Mouse (Mus musculus) liver, embryonic 16.5 days (tissue): ENCODE results near the gene Scd2. TPM values are rescaled to one million over a fixed set of nuclear protein-coding genes. Genes with fewer than 3 reads are reported as not detected.

Experiments used
- ATAC-seq: fragments of 200-750 bp; cut with Nextera tagmentation; 2 replicates; pipeline ENCODE4 v1.8.0; 2017; ENCODE audit warnings: low read depth, mild to moderate bottlenecking, moderate number of reproducible peaks, moderate library complexity
- H3K27ac ChIP-seq: fragments of 300-500 bp; sonication (generic); 2 replicates; pipeline ENCODE4 v1.5.1; 2014; ENCODE audit warnings: mild to moderate bottlenecking, low read length
- H3K27me3 ChIP-seq: fragments of 300-500 bp; sonication (generic); 2 replicates; pipeline ENCODE4 v1.6.1; 2014; ENCODE audit warnings: low read depth, low read length, mixed read lengths; ENCODE audit not compliant: control insufficient read depth, insufficient read depth
- H3K36me3 ChIP-seq: fragments of 300-500 bp; sonication (generic); 2 replicates; pipeline ENCODE4 v1.6.1; 2014; ENCODE audit warnings: mild to moderate bottlenecking; ENCODE audit not compliant: control insufficient read depth, insufficient read depth
- H3K4me1 ChIP-seq: fragments of 300-500 bp; sonication (generic); 2 replicates; pipeline ENCODE4 v1.6.1; 2014; ENCODE audit warnings: low read depth, low read length, mixed read lengths; ENCODE audit not compliant: control insufficient read depth
- H3K4me2 ChIP-seq: fragments of 300-500 bp; sonication (generic); 2 replicates; pipeline ENCODE4 v1.6.1; 2014; ENCODE audit warnings: low read depth, low read length, mixed read lengths
- H3K4me3 ChIP-seq: fragments of 300-500 bp; sonication (generic); 2 replicates; pipeline ENCODE4 v1.5.1; 2014; ENCODE audit warnings: low read depth, mild to moderate bottlenecking, low read length
- H3K9ac ChIP-seq: fragments of 300-500 bp; sonication (generic); 2 replicates; pipeline ENCODE4 v1.6.1; 2014; ENCODE audit warnings: low read depth, low read length
- H3K9me3 ChIP-seq: fragments of 300-500 bp; sonication (generic); replicated peaks from 2 replicates; pipeline ENCODE4 v1.6.1; 2016; ENCODE audit warnings: low read length; ENCODE audit not compliant: control insufficient read depth
- WGBS: fragments of 180-500 bp; shearing (Covaris S2); extraction: QIAGEN DNeasy Blood & Tissue Kit; methylation state at CpG from one replicate; pipeline ENCODE4 v1.1.7; 2014; ENCODE audit not compliant: insufficient replicate concordance; 5-methylcytosine and 5-hydroxymethylcytosine counted together
- microRNA-seq: library from miRNA; unstranded; fragments of <30 nt; microRNA quantifications from one replicate; pipeline ENCODE4, GENCODE M21; 2016
- polyA plus RNA-seq: library from polyadenylated mRNA; unstranded; fragments of >200 nt; fragmentation: Nextera tagmentation; extraction: Ambion mirVana; gene quantifications from 2 replicates; pipeline ENCODE4 v1.2.1, GENCODE M21; 2015

Scd2 gene
- polyA plus RNA-seq, 1 experiment from 2014 or later = 147 TPM

GRCm38 (mm10) chr19:44335876-44336662 lies 42.6 kb downstream of the Scd2 start:
- no peaks in the 10 kb centered on the region for H3K27me3 ChIP-seq
- H3K4me2 ChIP-seq = no peak overlapping the region
- no peaks in the 10 kb centered on the region for H3K9me3 ChIP-seq
- no peak overlapping the region for H3K9ac ChIP-seq
- no peak for ATAC-seq
- H3K4me1 ChIP-seq = no peaks in the 10 kb centered on the region
- whole genome bisulfite sequencing = 63% methylated on average over 6 of the region's 6 CpGs
- no peak overlapping the region for H3K4me3 ChIP-seq
- H3K27ac ChIP-seq = no peak overlapping the region
- no peaks in the 10 kb centered on the region for H3K36me3 ChIP-seq

GRCm38 (mm10) chr19:44349689-44350088 lies 56.2 kb downstream of the Scd2 start:
- Histone ChIP-seq H3K9me3 (no peaks in the 10 kb centered on the region), H3K36me3 (no peaks in the 10 kb centered on the region), H3K9ac (no peak overlapping the region), H3K27ac (no peak overlapping the region), H3K27me3 (no peaks in the 10 kb centered on the region), H3K4me3 (no peak overlapping the region), H3K4me2 (no peak overlapping the region), H3K4me1 (no peaks in the 10 kb centered on the region)
- ATAC-seq = no peak
- WGBS = 58% methylated on average over 8 of the region's 8 CpGs

GRCm38 (mm10) chr19:44351756-44352155 lies 58.3 kb downstream of the Scd2 start:
- 60% methylated on average over 7 of the region's 7 CpGs for WGBS
- H3K9me3 ChIP-seq = no peaks in the 10 kb centered on the region
- no peaks in the 10 kb centered on the region for H3K4me1 ChIP-seq
- no peaks in the 10 kb centered on the region for H3K36me3 ChIP-seq
- H3K9ac ChIP-seq = no peak overlapping the region
- H3K27ac ChIP-seq = no peak overlapping the region
- no peaks in the 10 kb centered on the region for H3K27me3 ChIP-seq
- no peak overlapping the region for H3K4me2 ChIP-seq
- no peak for ATAC-seq
- H3K4me3 ChIP-seq = no peak overlapping the region

Small RNAs within 50 kb of the gene (microRNA-seq; reads per million reads assigned to microRNA genes)
- 19.4 reads per million, percentile 36 among the genes with 10 or more reads in this experiment for gene Mir5114

Other genes starting within 250 kb of the Scd2 start
- gene Erlin1, start 223.9 kb upstream of the Scd2 start, polyA plus RNA-seq = 19.2 and 20.2 TPM in 2 replicates
- gene Chuk, start 186.2 kb upstream of the Scd2 start, polyA plus RNA-seq = 19.2 and 19.5 TPM in 2 replicates
- gene Cwf19l1, start 157.8 kb upstream of the Scd2 start, polyA plus RNA-seq = 13.5 and 14.7 TPM in 2 replicates
- 27.0 and 30.0 TPM in 2 replicates for gene Bloc1s2, start 147.2 kb upstream of the Scd2 start, polyA plus RNA-seq
- gene Pkd2l1, start 101.2 kb upstream of the Scd2 start, polyA plus RNA-seq = not detected in 2 replicates
- 0.04 TPM in 1 of 2 replicates, not detected in the other for gene Scd3, start 90.4 kb upstream of the Scd2 start, polyA plus RNA-seq
- 0.04 and 0.07 TPM in 2 replicates for gene Scd4, start 39.4 kb downstream of the Scd2 start, polyA plus RNA-seq
- gene Scd1, start 114.2 kb downstream of the Scd2 start, polyA plus RNA-seq = 19.2 and 25.5 TPM in 2 replicates
- gene Wnt8b, start 199.8 kb downstream of the Scd2 start, polyA plus RNA-seq = not detected in 2 replicates